Mouse (Mus musculus) R1 (cell line): Measurements from ENCODE around the gene Trim3.

Source experiments
- DNase-seq: peaks from one replicate; pipeline ENCODE4 v3.0.0-alpha.2; 2018; ENCODE audit warnings: low read depth, low spot score

Trim3 gene

DNA sequence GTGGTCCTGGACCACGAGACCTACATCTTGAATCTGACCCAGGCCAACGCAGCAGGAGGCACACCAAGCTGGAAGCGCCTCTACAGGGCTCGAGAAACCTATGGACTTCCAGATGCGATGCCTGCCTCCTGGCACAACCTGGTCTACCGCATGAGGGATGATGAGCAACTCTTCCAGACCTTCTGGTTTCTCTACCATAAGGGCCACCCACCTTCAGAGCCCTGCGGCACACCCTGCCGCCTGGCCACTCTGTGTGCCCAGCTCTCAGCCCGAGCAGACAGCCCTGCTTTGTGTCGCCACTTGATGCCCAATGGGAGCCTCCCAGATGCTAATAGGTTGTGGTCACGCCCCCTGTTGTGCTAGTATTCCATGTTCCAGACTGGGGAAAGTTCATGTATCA, 75.7 kb downstream of the Trim3 start:
- DNase-seq, result no peak

DNA sequence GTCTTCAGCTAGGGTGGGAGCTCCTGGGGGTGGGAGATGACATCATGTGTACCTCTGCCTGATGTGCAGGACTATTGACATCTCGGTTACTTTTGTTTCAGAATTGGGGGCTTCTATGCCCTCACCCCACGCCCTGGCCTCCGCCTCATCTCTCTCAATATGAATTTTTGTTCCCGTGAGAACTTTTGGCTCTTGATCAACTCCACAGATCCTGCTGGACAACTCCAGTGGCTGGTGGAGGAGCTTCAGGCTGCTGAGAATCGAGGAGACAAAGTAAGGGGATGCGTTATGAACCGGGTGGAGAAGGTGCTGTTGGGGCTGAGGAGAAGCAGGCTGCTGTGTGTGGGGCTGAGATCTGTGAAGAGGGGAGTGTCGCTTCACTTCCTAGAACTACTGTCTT, 77.0 kb downstream of the Trim3 start:
- DNase-seq, result no peak

DNA sequence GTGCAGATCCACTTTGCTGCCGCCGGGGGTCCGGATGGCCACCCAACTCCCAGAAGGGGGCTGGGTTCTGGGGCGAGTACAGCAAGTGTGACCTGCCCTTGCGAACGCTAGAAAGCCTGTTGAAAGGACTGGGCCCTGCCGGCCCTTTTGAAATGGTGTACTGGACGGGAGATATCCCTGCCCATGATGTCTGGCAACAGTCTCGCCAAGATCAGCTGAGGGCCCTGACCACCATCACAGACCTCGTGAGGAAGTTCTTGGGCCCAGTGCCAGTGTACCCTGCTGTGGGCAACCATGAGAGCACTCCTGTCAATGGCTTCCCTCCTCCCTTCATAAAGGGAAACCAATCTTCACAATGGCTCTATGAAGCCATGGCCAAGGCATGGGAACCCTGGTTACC, 77.8 kb downstream of the Trim3 start:
- DNase-seq, result no peak
